In the genomic region with DNA sequence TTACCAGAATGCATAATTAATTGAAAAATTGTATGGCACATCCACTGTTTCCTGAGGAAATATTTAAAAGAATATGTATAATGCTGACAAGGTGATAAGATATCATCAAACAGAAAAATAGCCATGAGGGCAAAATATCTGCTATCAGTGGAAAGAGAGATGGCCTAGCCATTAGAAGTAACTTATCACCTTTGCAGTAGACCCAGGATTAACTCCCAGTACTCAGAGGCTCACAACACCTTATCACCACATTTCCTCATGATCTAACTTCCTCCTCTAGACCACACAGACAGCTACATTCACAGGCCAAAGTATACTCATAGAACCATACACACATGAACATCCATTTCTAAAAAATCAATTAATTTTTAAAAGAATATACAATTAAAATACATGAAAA, we compare ENCODE assay signal across 31 mouse cellular contexts.
"Had no signal": no experiment of that assay in that cellular context is flagged by ENCODE, and none has a peak within 500 bp of the region (broad histone marks: within the 10 kb centered on the region; RNA-seq: fewer than 3 reads in every experiment).

No protein-coding gene starts in this region.

- ATAC-seq: liver, embryonic 12.5 days; liver, postnatal 0 days; lung, postnatal 0 days; midbrain, embryonic 13.5 days; midbrain, embryonic 15.5 days; midbrain, embryonic 16.5 days had no signal

- H3K9ac ChIP-seq: limb, embryonic 12.5 days; limb, embryonic 13.5 days; limb, embryonic 15.5 days; liver, embryonic 12.5 days; liver, embryonic 13.5 days; liver, embryonic 14.5 days; liver, embryonic 15.5 days; liver, postnatal 0 days; lung, embryonic 14.5 days; lung, embryonic 15.5 days; midbrain, embryonic 12.5 days; midbrain, embryonic 13.5 days; midbrain, embryonic 15.5 days; neural tube, embryonic 12.5 days; neural tube, embryonic 13.5 days had no signal

- H3K9me3 ChIP-seq: limb, embryonic 10.5 days; limb, embryonic 12.5 days; limb, embryonic 13.5 days; limb, embryonic 15.5 days; liver, embryonic 12.5 days; liver, embryonic 13.5 days; liver, embryonic 15.5 days; lung, embryonic 15.5 days; megakaryocyte, embryonic 14.5 days; midbrain, embryonic 10.5 days; midbrain, embryonic 12.5 days; midbrain, embryonic 13.5 days; midbrain, embryonic 15.5 days; neural tube, embryonic 12.5 days; neural tube, embryonic 13.5 days had no signal

- H3K27ac ChIP-seq: limb, embryonic 10.5 days; limb, embryonic 12.5 days; limb, embryonic 13.5 days; limb, embryonic 15.5 days; liver, embryonic 12.5 days; liver, embryonic 13.5 days; liver, embryonic 14.5 days; liver, embryonic 15.5 days; lung, embryonic 15.5 days; macrophage; midbrain, embryonic 10.5 days; midbrain, embryonic 12.5 days; midbrain, embryonic 13.5 days; midbrain, embryonic 15.5 days; neural tube, embryonic 12.5 days; neural tube, embryonic 13.5 days had no signal

- H3K4me3 ChIP-seq: limb, embryonic 10.5 days; limb, embryonic 12.5 days; limb, embryonic 13.5 days; limb, embryonic 15.5 days; liver, embryonic 12.5 days; liver, embryonic 13.5 days; liver, embryonic 15.5 days; lung, embryonic 15.5 days; megakaryocyte, embryonic 14.5 days; midbrain, embryonic 10.5 days; midbrain, embryonic 12.5 days; midbrain, embryonic 13.5 days; midbrain, embryonic 15.5 days; myocyte; neural tube, embryonic 12.5 days; neural tube, embryonic 13.5 days had no signal

- H3K36me3 ChIP-seq: limb, embryonic 10.5 days; limb, embryonic 12.5 days; limb, embryonic 13.5 days; limb, embryonic 15.5 days; liver, embryonic 12.5 days; liver, embryonic 13.5 days; liver, embryonic 15.5 days; lung, embryonic 15.5 days; midbrain, embryonic 10.5 days; midbrain, embryonic 12.5 days; midbrain, embryonic 13.5 days; midbrain, embryonic 15.5 days; neural tube, embryonic 12.5 days; neural tube, embryonic 13.5 days had no signal

- H3K4me1 ChIP-seq: limb, embryonic 10.5 days; limb, embryonic 12.5 days; limb, embryonic 13.5 days; limb, embryonic 15.5 days; liver, embryonic 12.5 days; liver, embryonic 13.5 days; liver, embryonic 15.5 days; lung, embryonic 15.5 days; megakaryocyte, embryonic 14.5 days; midbrain, embryonic 10.5 days; midbrain, embryonic 12.5 days; midbrain, embryonic 13.5 days; midbrain, embryonic 15.5 days; neural tube, embryonic 12.5 days; neural tube, embryonic 13.5 days had no signal

- DNase-seq: left cerebral cortex, postnatal 4 days; liver; liver, embryonic 13.5 days; liver, postnatal 0 days; lung, adult 18-20 months; lung, adult 2 months; lung, embryonic 14.5 days; lung, postnatal 10 days; lung, postnatal 14 days; lung, postnatal 36 days; lung, postnatal 4 days; midbrain, embryonic 14.5 days had no signal

- H3K27me3 ChIP-seq: limb, embryonic 12.5 days; limb, embryonic 13.5 days; limb, embryonic 15.5 days; liver, embryonic 12.5 days; liver, embryonic 13.5 days; liver, embryonic 15.5 days; lung, embryonic 15.5 days; megakaryocyte, embryonic 14.5 days; midbrain, embryonic 12.5 days; midbrain, embryonic 13.5 days; midbrain, embryonic 15.5 days; neural tube, embryonic 12.5 days; neural tube, embryonic 13.5 days had no signal
